Mouse (Mus musculus) midbrain, embryonic 11.5 days (tissue): ENCODE measurements around the gene Sprr1a. TPM values are rescaled to one million over a fixed set of nuclear protein-coding genes. Genes with fewer than 3 reads are reported as not detected.
"Not testable (repeated sequence)": the region's sequence is repeated elsewhere in the genome, so short reads cannot be mapped to it uniquely, and the experiment has no call there.

Experiments used
- ATAC-seq: fragments of 200-750 bp; cut with Nextera tagmentation; 2 replicates; pipeline ENCODE4 v1.8.0; 2017; ENCODE audit warnings: moderate TSS enrichment, moderate library complexity; ENCODE audit not compliant: low FRiP score
- DNase-seq: peaks from one replicate; pipeline ENCODE4 v3.0.0; 2015; ENCODE audit warnings: low spot score; ENCODE audit errors: missing footprints
- H3K27ac ChIP-seq: fragments of 300-500 bp; sonication (generic); 2 replicates; pipeline ENCODE4 v1.5.1; 2014; ENCODE audit warnings: low read depth, low read length
- H3K27me3 ChIP-seq: fragments of 300-500 bp; sonication (generic); 2 replicates; pipeline ENCODE4 v1.6.1; 2014; ENCODE audit warnings: mild to moderate bottlenecking, low read length, moderate library complexity, mixed read lengths; ENCODE audit not compliant: control insufficient read depth, insufficient read depth
- H3K36me3 ChIP-seq: fragments of 300-500 bp; sonication (generic); 2 replicates; pipeline ENCODE4 v1.6.1; 2014; ENCODE audit warnings: mild to moderate bottlenecking, low read length, moderate library complexity, mixed read lengths; ENCODE audit not compliant: control insufficient read depth, insufficient read depth
- H3K4me1 ChIP-seq: fragments of 300-500 bp; sonication (generic); 2 replicates; pipeline ENCODE4 v1.6.1; 2014; ENCODE audit warnings: low read length; ENCODE audit not compliant: control insufficient read depth, insufficient read depth
- H3K4me2 ChIP-seq: fragments of 300-500 bp; sonication (generic); 2 replicates; pipeline ENCODE4 v1.6.1; 2014; ENCODE audit warnings: mild to moderate bottlenecking, moderate library complexity
- H3K4me3 ChIP-seq: fragments of 300-500 bp; sonication (generic); 2 replicates; pipeline ENCODE4 v1.5.1; 2014; ENCODE audit warnings: low read depth, low read length
- H3K9ac ChIP-seq: fragments of 300-500 bp; sonication (generic); 2 replicates; pipeline ENCODE4 v1.6.1; 2014; ENCODE audit warnings: low read length
- H3K9me3 ChIP-seq: fragments of 300-500 bp; sonication (generic); 2 replicates; pipeline ENCODE4 v1.6.1; 2016; ENCODE audit warnings: low read length; ENCODE audit not compliant: control insufficient read depth
- WGBS: fragments of 180-500 bp; shearing (Covaris S2); extraction: QIAGEN DNeasy Blood & Tissue Kit; methylation state at CpG from one replicate; pipeline ENCODE4 v1.1.7; 2014; 5-methylcytosine and 5-hydroxymethylcytosine counted together
- polyA plus RNA-seq: library from polyadenylated mRNA; unstranded; fragments of >200 nt; fragmentation: Nextera tagmentation; extraction: Ambion mirVana; gene quantifications from 2 replicates; pipeline ENCODE4 v1.2.1, GENCODE M21; 2014

The Sprr1a gene
- polyA plus RNA-seq: not detected in 2 replicates

- DNase-seq: no peak
- ATAC-seq: no peak
- Histone ChIP-seq H3K27me3 (no peaks in the 10 kb centered on the region), H3K4me3 (no peak within 1 kb of the TSS), H3K36me3 (no peaks in the 10 kb centered on the region), H3K4me2 (no peak within 1 kb of the TSS), H3K9ac (no peak within 1 kb of the TSS), H3K27ac (no peak within 1 kb of the TSS), H3K9me3 (no peaks in the 10 kb centered on the region), H3K4me1 (no peaks in the 10 kb centered on the region)
These were observed at the start of gene Sprr1a for GRCm38 (mm10) chr3:92485863-92486262. Sprr1a (minus strand) TSS chr3:92485895.

GRCm38 (mm10) chr3:92534411-92534810 is 48.7 kb upstream of the Sprr1a start, which contains the start of gene 2310046K23Rik:
2310046K23Rik (minus strand) TSS chr3:92534511.
- H3K9ac ChIP-seq: no peak within 1 kb of the TSS
- no peak within 1 kb of the TSS for H3K27ac ChIP-seq
- no peaks in the 10 kb centered on the region for H3K36me3 ChIP-seq
- H3K27me3 ChIP-seq: no peaks in the 10 kb centered on the region
- no peak within 1 kb of the TSS for H3K4me3 ChIP-seq
- H3K4me1 ChIP-seq: no peaks in the 10 kb centered on the region
- H3K9me3 ChIP-seq: no peaks in the 10 kb centered on the region
- 90% methylated on average over 3 of the region's 3 CpGs for WGBS
- no peak within 1 kb of the TSS for H3K4me2 ChIP-seq
- DNase-seq (no peak), ATAC-seq (no peak)

GRCm38 (mm10) chr3:92512325-92512724 is 26.6 kb upstream of the Sprr1a start:
- Histone ChIP-seq H3K4me2 (no peak overlapping the region), H3K27ac (no peak overlapping the region), H3K27me3 (no peaks in the 10 kb centered on the region), H3K36me3 (no peaks in the 10 kb centered on the region), H3K4me3 (no peak overlapping the region), H3K4me1 (no peaks in the 10 kb centered on the region), H3K9ac (no peak overlapping the region), H3K9me3 (no peaks in the 10 kb centered on the region)
- DNase-seq: no peak
- no peak for ATAC-seq

GRCm38 (mm10) chr3:92510786-92511185 is 25.1 kb upstream of the Sprr1a start:
- Histone ChIP-seq H3K9me3 (no peaks in the 10 kb centered on the region), H3K4me1 (no peaks in the 10 kb centered on the region), H3K27me3 (no peaks in the 10 kb centered on the region), H3K4me2 (no peak overlapping the region), H3K27ac (no peak overlapping the region), H3K9ac (no peak overlapping the region), H3K4me3 (no peak overlapping the region), H3K36me3 (no peaks in the 10 kb centered on the region)
- DNase-seq (no peak), ATAC-seq (peak; percentile 52; the same call in 1 of the 2 replicates)

GRCm38 (mm10) chr3:92508185-92508584 is 22.5 kb upstream of the Sprr1a start:
- no peaks in the 10 kb centered on the region for H3K9me3 ChIP-seq
- H3K36me3 ChIP-seq: no peaks in the 10 kb centered on the region
- H3K4me3 ChIP-seq: no peak overlapping the region
- H3K4me1 ChIP-seq: no peaks in the 10 kb centered on the region
- ATAC-seq: no peak
- no peaks in the 10 kb centered on the region for H3K27me3 ChIP-seq
- H3K27ac ChIP-seq: no peak overlapping the region
- H3K9ac ChIP-seq: no peak overlapping the region
- DNase-seq: no peak
- no peak overlapping the region for H3K4me2 ChIP-seq
- WGBS: 89% methylated on average over 1 of the region's 1 CpGs

GRCm38 (mm10) chr3:92503528-92503927 is 17.8 kb upstream of the Sprr1a start:
- H3K27me3 ChIP-seq: no peaks in the 10 kb centered on the region
- no peaks in the 10 kb centered on the region for H3K4me1 ChIP-seq
- H3K4me2 ChIP-seq: no peak overlapping the region
- DNase-seq (no peak), ATAC-seq (no peak)
- no peaks in the 10 kb centered on the region for H3K36me3 ChIP-seq
- H3K4me3 ChIP-seq: no peak overlapping the region
- H3K9ac ChIP-seq: no peak overlapping the region
- no peak overlapping the region for H3K27ac ChIP-seq
- no peaks in the 10 kb centered on the region for H3K9me3 ChIP-seq

- H3K27ac ChIP-seq: no peak within 1 kb of the TSS
- no peaks in the 10 kb centered on the region for H3K4me1 ChIP-seq
- H3K36me3 ChIP-seq: no peaks in the 10 kb centered on the region
- WGBS: 94% methylated on average over 1 of the region's 1 CpGs
- ATAC-seq (no peak), DNase-seq (no peak)
- H3K4me3 ChIP-seq: no peak within 1 kb of the TSS
- no peaks in the 10 kb centered on the region for H3K9me3 ChIP-seq
- no peaks in the 10 kb centered on the region for H3K27me3 ChIP-seq
- no peak within 1 kb of the TSS for H3K4me2 ChIP-seq
- no peak within 1 kb of the TSS for H3K9ac ChIP-seq
These were observed 14.7 kb upstream of the Sprr1a start, which contains the start of gene Sprr4 for GRCm38 (mm10) chr3:92500393-92500792. Sprr4 (minus strand) TSS chr3:92500493.

- H3K4me2 ChIP-seq, H3K4me1 ChIP-seq, H3K27ac ChIP-seq, H3K9me3 ChIP-seq, H3K9ac ChIP-seq, DNase-seq, H3K4me3 ChIP-seq, H3K36me3 ChIP-seq, H3K27me3 ChIP-seq, ATAC-seq: not testable (repeated sequence)
These were observed 4.6 kb upstream of the Sprr1a start for GRCm38 (mm10) chr3:92490262-92490661.

GRCm38 (mm10) chr3:92486307-92486706 is 612 bp upstream of the Sprr1a start:
- WGBS: 47% methylated on average over 1 of the region's 1 CpGs
- Histone ChIP-seq H3K27ac (no peak overlapping the region), H3K4me3 (no peak overlapping the region), H3K36me3 (no peaks in the 10 kb centered on the region), H3K9me3 (no peaks in the 10 kb centered on the region), H3K4me2 (no peak overlapping the region), H3K4me1 (no peaks in the 10 kb centered on the region), H3K9ac (no peak overlapping the region), H3K27me3 (no peaks in the 10 kb centered on the region)
- DNase-seq: no peak
- ATAC-seq: no peak

GRCm38 (mm10) chr3:92481249-92481648 is 4.4 kb downstream of the Sprr1a start:
- not testable (repeated sequence) for H3K9ac ChIP-seq, H3K4me3 ChIP-seq, H3K4me1 ChIP-seq, H3K4me2 ChIP-seq, H3K27me3 ChIP-seq, H3K27ac ChIP-seq, ATAC-seq, H3K36me3 ChIP-seq, H3K9me3 ChIP-seq
- DNase-seq: peak; percentile 84
